Mouse (Mus musculus): Measurements from ENCODE around the gene Gpbar1. TPM values are rescaled to one million over a fixed set of nuclear protein-coding genes. Genes with fewer than 3 reads are reported as not detected.

Gene Gpbar1
- polyA plus RNA-seq, 1 experiment, result 3.1 TPM

GRCm38 (mm10) chr1:74277041-74277440 lies 1.3 kb upstream of the Gpbar1 start:
- peaks cover 28% of the 10 kb centered on the region for H3K36me3 ChIP-seq (ENCODE audit: control insufficient read depth, insufficient read depth, low read length)
- TF ChIP-seq CTCF (IDR thresholded peaks at IDR 0.05; ENCODE audit: extremely low read depth, insufficient read length, insufficient replicate concordance, low read depth, low read length) (no peak), POLR2A (IDR thresholded peaks at IDR 0.05; ENCODE audit: low read depth, low read length) (no peak)
- no peak overlapping the region for H3K4me3 ChIP-seq (ENCODE audit: low read depth, low read length)
- H3K4me1 ChIP-seq (ENCODE audit: control insufficient read depth, insufficient read depth, insufficient read length, low read length), result no peaks in the 10 kb centered on the region
- H3K27me3 ChIP-seq (ENCODE audit: control insufficient read depth, insufficient read depth, low read length), result no peaks in the 10 kb centered on the region
- no peak overlapping the region for H3K27ac ChIP-seq (ENCODE audit: insufficient read depth, low read depth, low read length)
- 69% methylated on average over 6 of the region's 6 CpGs for WGBS

DNA sequence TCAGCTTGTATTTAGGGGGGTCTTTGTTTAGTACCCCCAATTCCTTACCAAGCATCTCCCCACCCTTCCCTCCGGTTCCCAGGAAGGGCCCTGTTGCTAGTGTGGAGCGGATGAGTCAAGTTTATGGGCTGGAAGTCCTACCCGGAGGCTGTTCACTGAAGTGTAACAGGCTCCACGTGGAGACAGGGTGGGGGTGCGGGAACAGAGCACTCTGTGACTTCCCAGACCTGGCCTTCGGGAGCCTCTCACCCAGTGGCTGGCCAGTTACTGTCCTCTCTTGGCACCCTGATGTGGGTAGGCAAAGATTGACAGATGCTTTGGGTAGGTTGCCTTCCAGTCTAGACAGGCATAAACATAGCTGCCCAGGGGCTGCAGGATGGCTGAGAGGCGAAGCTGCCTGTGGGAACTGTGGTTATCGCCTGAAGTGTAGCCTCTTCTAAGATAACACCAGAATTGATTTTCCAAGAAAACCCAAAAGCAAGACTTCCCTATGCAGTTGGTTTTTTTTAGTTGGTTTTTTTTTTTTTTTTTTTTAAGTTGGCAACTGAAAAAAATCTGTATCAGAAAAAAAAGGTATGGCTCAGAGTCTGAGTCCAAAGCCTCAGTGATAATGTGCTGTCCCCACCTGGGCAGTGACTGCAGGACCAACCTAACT lies 340 bp upstream of the Gpbar1 start:
- H3K27me3 ChIP-seq (ENCODE audit: control insufficient read depth, insufficient read depth, low read length), result no peaks in the 10 kb centered on the region
- 46% methylated on average over 8 of the region's 8 CpGs for WGBS
- TF ChIP-seq POLR2A (IDR thresholded peaks at IDR 0.05; ENCODE audit: low read depth, low read length) (no peak), CTCF (IDR thresholded peaks at IDR 0.05; ENCODE audit: extremely low read depth, insufficient read length, insufficient replicate concordance, low read depth, low read length) (no peak)
- no peak overlapping the region for H3K27ac ChIP-seq (ENCODE audit: insufficient read depth, low read depth, low read length)
- H3K4me1 ChIP-seq (ENCODE audit: control insufficient read depth, insufficient read depth, insufficient read length, low read length), result no peaks in the 10 kb centered on the region
- H3K4me3 ChIP-seq (ENCODE audit: low read depth, low read length), result no peak overlapping the region
- H3K36me3 ChIP-seq (ENCODE audit: control insufficient read depth, insufficient read depth, low read length), result peaks cover 37% of the 10 kb centered on the region

GRCm38 (mm10) chr1:74278988-74279387 lies 638 bp downstream of the Gpbar1 start:
- no peak overlapping the region for H3K4me3 ChIP-seq (ENCODE audit: low read depth, low read length)
- TF ChIP-seq CTCF (IDR thresholded peaks at IDR 0.05; ENCODE audit: extremely low read depth, insufficient read length, insufficient replicate concordance, low read depth, low read length), result no peak
- TF ChIP-seq POLR2A (IDR thresholded peaks at IDR 0.05; ENCODE audit: low read depth, low read length), result no peak
- 90% methylated on average over 11 of the region's 11 CpGs for WGBS
- no peaks in the 10 kb centered on the region for H3K27me3 ChIP-seq (ENCODE audit: control insufficient read depth, insufficient read depth, low read length)
- H3K4me1 ChIP-seq (ENCODE audit: control insufficient read depth, insufficient read depth, insufficient read length, low read length), result peaks cover 4% of the 10 kb centered on the region; the same call in 1 of the 2 replicates
- no peak overlapping the region for H3K27ac ChIP-seq (ENCODE audit: insufficient read depth, low read depth, low read length)
- peaks cover 37% of the 10 kb centered on the region for H3K36me3 ChIP-seq (ENCODE audit: control insufficient read depth, insufficient read depth, low read length)

- Histone ChIP-seq H3K36me3 (ENCODE audit: control insufficient read depth, insufficient read depth, low read length) (peaks cover 37% of the 10 kb centered on the region), H3K27me3 (ENCODE audit: control insufficient read depth, insufficient read depth, low read length) (no peaks in the 10 kb centered on the region), H3K27ac (ENCODE audit: insufficient read depth, low read depth, low read length) (no peak overlapping the region), H3K4me1 (ENCODE audit: control insufficient read depth, insufficient read depth, insufficient read length, low read length) (peaks cover 4% of the 10 kb centered on the region; the same call in 1 of the 2 replicates), H3K4me3 (ENCODE audit: low read depth, low read length) (no peak overlapping the region)
- no peak for TF ChIP-seq POLR2A (IDR thresholded peaks at IDR 0.05; ENCODE audit: low read depth, low read length)
- no peak for TF ChIP-seq CTCF (IDR thresholded peaks at IDR 0.05; ENCODE audit: extremely low read depth, insufficient read length, insufficient replicate concordance, low read depth, low read length)
- WGBS, result 78% methylated on average over 14 of the region's 14 CpGs
Observed at GRCm38 (mm10) chr1:74280591-74281325, 2.4 kb downstream of the Gpbar1 start.

DNA sequence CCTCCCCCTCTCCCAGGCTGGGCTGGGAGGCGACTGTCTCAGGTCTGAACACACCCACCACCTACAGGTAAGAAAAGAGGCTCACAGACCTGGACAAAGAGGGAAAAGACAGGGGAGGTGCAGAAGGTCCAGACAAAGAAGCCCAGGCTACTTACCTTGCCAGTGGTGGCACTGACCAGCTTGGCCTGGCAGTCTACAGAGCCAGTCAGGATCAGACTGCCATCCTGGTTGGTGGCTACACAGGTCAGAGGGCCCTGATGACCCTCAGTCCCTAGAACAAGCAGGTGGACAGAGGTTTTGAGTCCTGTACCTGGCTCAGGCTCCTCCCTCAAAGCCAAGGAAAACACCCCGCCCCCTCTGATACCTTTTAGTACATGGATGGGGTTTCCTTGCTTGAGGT lies 3.0 kb downstream of the Gpbar1 start:
- Histone ChIP-seq H3K27me3 (ENCODE audit: control insufficient read depth, insufficient read depth, low read length) (no peaks in the 10 kb centered on the region), H3K4me3 (ENCODE audit: low read depth, low read length) (no peak overlapping the region), H3K27ac (ENCODE audit: insufficient read depth, low read depth, low read length) (no peak overlapping the region), H3K4me1 (ENCODE audit: control insufficient read depth, insufficient read depth, insufficient read length, low read length) (peaks cover 4% of the 10 kb centered on the region; the same call in 1 of the 2 replicates), H3K36me3 (ENCODE audit: control insufficient read depth, insufficient read depth, low read length) (peaks cover 37% of the 10 kb centered on the region)
- TF ChIP-seq CTCF (IDR thresholded peaks at IDR 0.05; ENCODE audit: extremely low read depth, insufficient read length, insufficient replicate concordance, low read depth, low read length), result no peak
- TF ChIP-seq POLR2A (IDR thresholded peaks at IDR 0.05; ENCODE audit: low read depth, low read length), result no peak
- WGBS, result 82% methylated on average over 2 of the region's 2 CpGs

DNA sequence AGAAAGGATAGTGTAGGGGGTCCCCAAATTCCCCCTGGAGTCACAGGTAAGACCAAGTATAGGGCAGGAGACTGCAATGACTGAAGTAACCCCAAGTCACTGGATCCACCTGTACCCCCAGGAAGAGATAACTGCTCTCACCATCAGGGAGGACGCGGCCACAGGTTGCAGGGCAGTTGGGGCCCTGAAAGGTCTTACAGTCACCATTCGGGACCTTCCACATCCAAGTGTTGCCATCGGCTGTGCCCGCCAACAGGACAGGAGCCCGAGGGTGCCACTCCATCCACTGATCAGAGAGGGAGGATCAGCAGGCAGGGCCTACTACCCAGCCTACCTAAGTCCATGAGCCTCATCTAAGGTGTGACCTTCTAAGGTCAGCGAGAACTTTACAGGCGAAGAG lies 3.5 kb downstream of the Gpbar1 start:
- no peak for TF ChIP-seq POLR2A (IDR thresholded peaks at IDR 0.05; ENCODE audit: low read depth, low read length)
- no peak for TF ChIP-seq CTCF (IDR thresholded peaks at IDR 0.05; ENCODE audit: extremely low read depth, insufficient read length, insufficient replicate concordance, low read depth, low read length)
- Histone ChIP-seq H3K36me3 (ENCODE audit: control insufficient read depth, insufficient read depth, low read length) (peaks cover 37% of the 10 kb centered on the region), H3K27ac (ENCODE audit: insufficient read depth, low read depth, low read length) (no peak overlapping the region), H3K27me3 (ENCODE audit: control insufficient read depth, insufficient read depth, low read length) (no peaks in the 10 kb centered on the region), H3K4me1 (ENCODE audit: control insufficient read depth, insufficient read depth, insufficient read length, low read length) (peaks cover 4% of the 10 kb centered on the region; the same call in 1 of the 2 replicates), H3K4me3 (ENCODE audit: low read depth, low read length) (no peak overlapping the region)
- WGBS, result 92% methylated on average over 8 of the region's 8 CpGs

- Histone ChIP-seq H3K27ac (ENCODE audit: insufficient read depth, low read depth, low read length) (no peak overlapping the region), H3K27me3 (ENCODE audit: control insufficient read depth, insufficient read depth, low read length) (no peaks in the 10 kb centered on the region), H3K36me3 (ENCODE audit: control insufficient read depth, insufficient read depth, low read length) (peaks cover 42% of the 10 kb centered on the region), H3K4me1 (ENCODE audit: control insufficient read depth, insufficient read depth, insufficient read length, low read length) (peaks cover 4% of the 10 kb centered on the region; the same call in 1 of the 2 replicates), H3K4me3 (ENCODE audit: low read depth, low read length) (no peak overlapping the region)
- TF ChIP-seq POLR2A (IDR thresholded peaks at IDR 0.05; ENCODE audit: low read depth, low read length) (no peak), CTCF (IDR thresholded peaks at IDR 0.05; ENCODE audit: extremely low read depth, insufficient read length, insufficient replicate concordance, low read depth, low read length) (no peak)
- 87% methylated on average over 10 of the region's 10 CpGs for WGBS
Observed at GRCm38 (mm10) chr1:74282896-74283625, 4.7 kb downstream of the Gpbar1 start.
